Mouse (Mus musculus) MEL (cell line): ENCODE results near the gene Hes6. TPM values are rescaled to one million over a fixed set of nuclear protein-coding genes. Genes with fewer than 3 reads are reported as not detected.

ENCODE experiments used
- DNase-seq: peaks from one replicate; pipeline ENCODE4 v3.0.0; 2011; ENCODE audit warnings: low read depth, low spot score
- H3K27ac ChIP-seq: 2 replicates; pipeline ENCODE4 v1.5.1; 2012; ENCODE audit warnings: low read depth, mild to moderate bottlenecking, control low read depth, low read length, moderate library complexity; ENCODE audit not compliant: control insufficient read depth
- H3K27me3 ChIP-seq, 2 experiments: fragments of 150-350 bp in 1 of 2; sonication (generic) in 1 of 2; 2 replicates each; pipeline ENCODE4 v1.6.1; 2012; ENCODE audit warnings: low read length in 2 of 2, mild to moderate bottlenecking in 2 of 2, improper control_type of control experiment in 1 of 2, moderate library complexity in 1 of 2; ENCODE audit not compliant: insufficient read depth in 2 of 2, control insufficient read depth in 1 of 2
- H3K36me3 ChIP-seq, 2 experiments: 2 replicates each; pipeline ENCODE4 v1.6.1; 2012 to 2014; ENCODE audit warnings: low read length in 2 of 2, improper control_type of control experiment in 1 of 2, inconsistent platforms in 1 of 2, mild to moderate bottlenecking in 1 of 2; ENCODE audit not compliant: insufficient read depth in 2 of 2, control insufficient read depth in 1 of 2
- H3K4me1 ChIP-seq, 2 experiments: fragments of 150-350 bp in 1 of 2; sonication (generic) in 1 of 2; 2 replicates each; pipeline ENCODE4 v1.6.1; 2012; ENCODE audit warnings: low read length in 2 of 2, improper control_type of control experiment in 1 of 2, mild to moderate bottlenecking in 1 of 2; ENCODE audit not compliant: insufficient read depth in 2 of 2, control insufficient read depth in 1 of 2
- H3K4me3 ChIP-seq, 2 experiments: fragments of 150-350 bp in 1 of 2; sonication (generic) in 1 of 2; 2 replicates each; pipeline ENCODE4 v1.5.1; 2012; ENCODE audit warnings: low read depth in 2 of 2, low read length in 2 of 2, mild to moderate bottlenecking in 2 of 2, moderate library complexity in 2 of 2, control low read depth in 1 of 2, improper control_type of control experiment in 1 of 2; ENCODE audit not compliant: control insufficient read depth in 1 of 2, insufficient read depth in 1 of 2
- H3K79me2 ChIP-seq: 2 replicates; pipeline ENCODE4 v1.6.1; 2012; ENCODE audit warnings: mild to moderate bottlenecking, low read length, moderate library complexity; ENCODE audit not compliant: control insufficient read depth, poor library complexity, insufficient read depth
- H3K9ac ChIP-seq: 2 replicates; pipeline ENCODE4 v1.6.1; 2012; ENCODE audit warnings: low read depth, mild to moderate bottlenecking, control low read depth, low read length, moderate library complexity; ENCODE audit not compliant: control insufficient read depth, poor library complexity, severe bottlenecking
- H3K9me3 ChIP-seq: fragments of 150-350 bp; sonication (generic); replicated peaks from 2 replicates; pipeline ENCODE4 v1.6.1; 2012; ENCODE audit warnings: mild to moderate bottlenecking, low read length, improper control_type of control experiment, moderate library complexity; ENCODE audit not compliant: insufficient read depth
- BHLHE40 ChIP-seq: IDR thresholded peaks from 2 replicates; pipeline ENCODE4 v1.6.1; 2012; ENCODE audit warnings: low read depth, mild to moderate bottlenecking, inconsistent platforms, low read length, improper control_type of control experiment, borderline replicate concordance
- CHD1 ChIP-seq: IDR thresholded peaks from 2 replicates; pipeline ENCODE4 v1.6.1; 2012; ENCODE audit warnings: low read depth, mild to moderate bottlenecking, inconsistent platforms, low read length, improper control_type of control experiment
- CTCF ChIP-seq, 3 experiments: IDR thresholded peaks in 2 of 3; conservative IDR thresholded peaks in 1 of 3; 2 replicates each; pipeline ENCODE4 v1.5.1; 2011 to 2012; ENCODE audit warnings: low read length in 3 of 3, low read depth in 2 of 3, mild to moderate bottlenecking in 2 of 3, improper control_type of control experiment in 1 of 3, inconsistent platforms in 1 of 3, mixed read lengths in 1 of 3, moderate library complexity in 1 of 3; ENCODE audit not compliant: control insufficient read depth in 1 of 3, insufficient read depth in 1 of 3, poor library complexity in 1 of 3, severe bottlenecking in 1 of 3
- E2F4 ChIP-seq: IDR thresholded peaks from 2 replicates; pipeline ENCODE4 v1.6.1; 2011; ENCODE audit warnings: low read depth, low read length, improper control_type of control experiment, borderline replicate concordance
- ELF1 ChIP-seq: IDR thresholded peaks from 2 replicates; pipeline ENCODE4 v1.6.1; 2014; ENCODE audit warnings: low read depth, mild to moderate bottlenecking, inconsistent platforms, low read length, improper control_type of control experiment, moderate library complexity
- EP300 ChIP-seq, 2 experiments: IDR thresholded peaks; 2 replicates each; pipeline ENCODE4 v1.6.1; 2011; ENCODE audit warnings: improper control_type of control experiment in 2 of 2, low read length in 2 of 2, low read depth in 1 of 2, mild to moderate bottlenecking in 1 of 2
- ETS1 ChIP-seq: IDR thresholded peaks from 2 replicates; pipeline ENCODE4 v1.6.1; 2012; ENCODE audit warnings: low read depth, mild to moderate bottlenecking, inconsistent platforms, low read length, improper control_type of control experiment, moderate library complexity
- GABPA ChIP-seq: IDR thresholded peaks from 2 replicates; pipeline ENCODE4 v1.6.1; 2012; ENCODE audit warnings: low read depth, mild to moderate bottlenecking, inconsistent platforms, low read length, improper control_type of control experiment, moderate library complexity
- GATA1 ChIP-seq: IDR thresholded peaks from 2 replicates; pipeline ENCODE4 v1.6.1; 2011; ENCODE audit warnings: low read depth, low read length, improper control_type of control experiment
- MAFK ChIP-seq: IDR thresholded peaks from 2 replicates; pipeline ENCODE4 v1.6.1; 2011; ENCODE audit warnings: low read depth, mild to moderate bottlenecking, low read length, improper control_type of control experiment, borderline replicate concordance
- MAX ChIP-seq: IDR thresholded peaks from 2 replicates; pipeline ENCODE4 v1.6.1; 2011; ENCODE audit warnings: low read length, improper control_type of control experiment
- MAZ ChIP-seq: IDR thresholded peaks from 2 replicates; pipeline ENCODE4 v1.6.1; 2012; ENCODE audit warnings: low read depth, mild to moderate bottlenecking, inconsistent platforms, low read length, improper control_type of control experiment
- NELFE ChIP-seq: IDR thresholded peaks from 2 replicates; pipeline ENCODE4 v1.6.1; 2011; ENCODE audit warnings: low read depth, low read length, improper control_type of control experiment
- NRF1 ChIP-seq: IDR thresholded peaks from 2 replicates; pipeline ENCODE4 v1.6.1; 2014; ENCODE audit warnings: low read depth, mild to moderate bottlenecking, inconsistent platforms, low read length, improper control_type of control experiment, moderate library complexity; ENCODE audit not compliant: poor library complexity, insufficient read depth, severe bottlenecking
- POLR2AphosphoS2 ChIP-seq: IDR thresholded peaks from 2 replicates; pipeline ENCODE4 v1.6.1; 2011; ENCODE audit warnings: low read length, improper control_type of control experiment
- POLR2AphosphoS5 ChIP-seq: IDR thresholded peaks from 2 replicates; pipeline ENCODE4 v1.6.1; 2012; ENCODE audit warnings: low read depth, borderline replicate concordance, mild to moderate bottlenecking, inconsistent platforms, low read length, moderate library complexity, mixed read lengths
- RAD21 ChIP-seq: IDR thresholded peaks from 2 replicates; pipeline ENCODE4 v1.6.1; 2011; ENCODE audit warnings: mild to moderate bottlenecking, low read depth, low read length, improper control_type of control experiment
- RCOR1 ChIP-seq: IDR thresholded peaks from 2 replicates; pipeline ENCODE4 v1.6.1; 2012; ENCODE audit warnings: low read depth, mild to moderate bottlenecking, inconsistent platforms, low read length, improper control_type of control experiment
- TAL1 ChIP-seq: IDR thresholded peaks from 2 replicates; pipeline ENCODE4 v1.6.1; 2012; ENCODE audit warnings: mild to moderate bottlenecking, inconsistent platforms, low read length, moderate library complexity, mixed read lengths
- TBP ChIP-seq: IDR thresholded peaks from 2 replicates; pipeline ENCODE4 v1.8.0; 2011; ENCODE audit warnings: low read depth, low read length, improper control_type of control experiment
- USF2 ChIP-seq, 2 experiments: IDR thresholded peaks; 2 replicates each; pipeline ENCODE4 v1.6.1; 2011 to 2012; ENCODE audit warnings: improper control_type of control experiment in 2 of 2, low read length in 2 of 2, borderline replicate concordance in 1 of 2, inconsistent platforms in 1 of 2, low read depth in 1 of 2, mild to moderate bottlenecking in 1 of 2; ENCODE audit not compliant: insufficient read depth in 1 of 2
- ZC3H11A ChIP-seq: IDR thresholded peaks from 2 replicates; pipeline ENCODE4 v1.6.1; 2012; ENCODE audit warnings: low read depth, mild to moderate bottlenecking, inconsistent platforms, low read length, improper control_type of control experiment
- ZKSCAN1 ChIP-seq: IDR thresholded peaks from 2 replicates; pipeline ENCODE4 v1.6.1; 2012; ENCODE audit warnings: low read depth, mild to moderate bottlenecking, inconsistent platforms, low read length, improper control_type of control experiment, moderate library complexity
- ZNF384 ChIP-seq: IDR thresholded peaks from 2 replicates; pipeline ENCODE4 v1.6.1; 2012; ENCODE audit warnings: low read depth, mild to moderate bottlenecking, inconsistent platforms, low read length, improper control_type of control experiment
- polyA plus RNA-seq, 2 experiments: library from polyadenylated mRNA; stranded (reverse) in 1 of 2; unstranded in 1 of 2; fragments of >175 nt in 1 of 2; fragments of >200 nt in 1 of 2; gene quantifications; 2 replicates each; pipeline versions ENCODE4 v1.2.1 to v1.2.4; 2012; ENCODE audit warnings: low replicate concordance in 2 of 2, low read depth in 1 of 2; ENCODE audit not compliant: insufficient read length in 2 of 2, insufficient read depth in 1 of 2, missing spikeins in 1 of 2
- total RNA-seq: library from RNA; depleted of rRNA; stranded (reverse); fragments of 300-350 nt; gene quantifications from 2 replicates; pipeline ENCODE4 v1.2.3, GENCODE M21; 2012

Gene Hes6
- total and polyA plus RNA-seq, 3 experiments: 38.8 to 47.9 TPM; not detected in 1

GRCm38 (mm10) chr1:91457116-91457515 lies 43.3 kb upstream of the Hes6 start:
- Histone ChIP-seq H3K4me1 (peaks cover 3 to 36% of the 10 kb centered on the region in 2 experiments; a peak in 3 of 4 replicates), H3K36me3 (peaks cover 0 to 22% of the 10 kb centered on the region in 2 experiments; a peak in 2 of 4 replicates)
- TF ChIP-seq NRF1 (no peak), RCOR1 (no peak), CTCF (IDR thresholded peaks at IDR 0.05 in 2 of 3, conservative IDR thresholded peaks at IDR 0.05 in 1 of 3; ENCODE audit: control insufficient read depth in 1 of 3, insufficient read depth in 1 of 3, low read depth in 2 of 3, low read length in 3 of 3, poor library complexity in 1 of 3, severe bottlenecking in 1 of 3) (no peak), MAFK (no peak), RAD21 (no peak), CHD1 (no peak), ZC3H11A (no peak), POLR2AphosphoS5 (no peak), BHLHE40 (no peak)
- TF ChIP-seq, all 39 proteins: peak for 0

DNA sequence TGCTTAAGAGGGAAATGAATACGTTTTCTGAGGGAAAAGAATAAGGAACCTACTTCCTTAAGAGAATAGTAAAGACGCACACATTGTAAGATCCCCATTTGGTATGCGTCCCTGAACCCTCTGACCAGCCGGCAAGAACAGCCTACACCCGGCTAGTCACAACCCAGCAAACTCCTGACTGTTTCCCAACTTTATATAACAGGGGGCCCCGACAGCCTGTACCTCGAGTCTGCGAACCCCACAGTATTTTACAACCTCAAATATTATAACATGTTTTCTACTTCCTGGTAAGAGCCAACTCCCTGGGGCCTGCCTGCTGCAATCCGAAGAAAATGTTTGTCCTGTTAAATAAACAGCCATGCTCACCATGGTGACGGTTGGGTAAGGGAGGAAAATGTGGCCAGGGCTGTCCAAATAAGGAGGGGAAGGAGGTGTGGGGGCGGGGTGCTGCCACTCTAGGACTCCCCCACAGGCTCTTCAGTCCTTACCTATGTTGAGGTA lies 42.5 kb upstream of the Hes6 start:
- no peaks in the 10 kb centered on the region for H3K27me3 ChIP-seq
- H3K4me1 ChIP-seq: peaks cover 3 to 33% of the 10 kb centered on the region in 2 experiments; a peak in 3 of 4 replicates
- H3K79me2 ChIP-seq: peaks cover 6% of the 10 kb centered on the region
- H3K9ac ChIP-seq: no peak overlapping the region
- H3K9me3 ChIP-seq: no peaks in the 10 kb centered on the region
- no peak overlapping the region for H3K27ac ChIP-seq
- no peak for DNase-seq
- peaks cover 0 to 22% of the 10 kb centered on the region in 2 experiments; a peak in 2 of 4 replicates for H3K36me3 ChIP-seq
- no peak overlapping the region for H3K4me3 ChIP-seq
- TF ChIP-seq ETS1: no peak
- no peak for TF ChIP-seq EP300 (IDR thresholded peaks at IDR 0.05; ENCODE audit: low read depth in 1 of 2, low read length in 2 of 2)
- TF ChIP-seq ZC3H11A: no peak
- no peak for TF ChIP-seq E2F4

More at GRCm38 (mm10) chr1:91457116-91457515, 43.3 kb upstream of the Hes6 start:
- DNase-seq: no peak
- no peak overlapping the region for H3K9ac ChIP-seq
- no peaks in the 10 kb centered on the region for H3K27me3 ChIP-seq
- peaks cover 6% of the 10 kb centered on the region for H3K79me2 ChIP-seq
- no peak overlapping the region for H3K27ac ChIP-seq
- H3K9me3 ChIP-seq: no peaks in the 10 kb centered on the region
- H3K4me3 ChIP-seq: no peak overlapping the region

DNA sequence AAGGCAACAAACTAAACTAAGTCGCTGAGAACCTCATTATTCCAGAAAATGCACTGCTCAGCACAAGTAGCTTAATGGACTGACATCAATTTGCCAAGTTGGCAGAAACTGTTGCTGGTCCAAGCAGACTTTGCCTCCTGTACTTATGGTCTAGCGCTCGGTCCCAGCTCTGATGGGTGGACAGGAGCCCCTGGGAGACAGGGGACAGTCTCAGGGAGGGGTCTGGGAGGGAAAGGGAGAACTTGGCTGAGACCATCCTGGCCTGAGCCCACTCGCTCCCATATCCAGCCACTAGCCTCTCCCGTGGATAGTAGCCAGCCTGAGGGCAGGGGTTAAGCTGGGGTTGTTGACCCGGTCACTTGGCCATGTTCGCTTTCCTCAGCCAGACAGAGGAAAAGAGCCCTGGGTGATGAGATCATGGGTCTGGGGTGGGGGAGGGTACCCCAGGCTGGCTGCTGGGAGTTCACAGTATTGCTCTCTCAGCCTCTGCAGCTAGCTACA lies 41.9 kb upstream of the Hes6 start:
- H3K9me3 ChIP-seq: no peaks in the 10 kb centered on the region
- no peak overlapping the region for H3K27ac ChIP-seq
- DNase-seq: no peak
- peaks cover 6% of the 10 kb centered on the region for H3K79me2 ChIP-seq
- peaks cover 0 to 22% of the 10 kb centered on the region in 2 experiments; a peak in 2 of 4 replicates for H3K36me3 ChIP-seq
- no peaks in the 10 kb centered on the region for H3K27me3 ChIP-seq
- H3K4me1 ChIP-seq: peaks cover 3 to 33% of the 10 kb centered on the region in 2 experiments; a peak in 3 of 4 replicates
- TF ChIP-seq BHLHE40: no peak
- TF ChIP-seq ZKSCAN1: no peak
- no peak for TF ChIP-seq MAFK
- TF ChIP-seq GABPA: no peak
- no peak for TF ChIP-seq MAZ
- no peak for TF ChIP-seq POLR2AphosphoS2
- no peak for TF ChIP-seq MAX
- no peak for TF ChIP-seq TAL1
- TF ChIP-seq NELFE: no peak
- no peak for TF ChIP-seq RAD21
- no peak for TF ChIP-seq USF2 (IDR thresholded peaks at IDR 0.05; ENCODE audit: borderline replicate concordance in 1 of 2, insufficient read depth in 1 of 2, low read depth in 1 of 2, low read length in 2 of 2)
- no peak for TF ChIP-seq ZNF384
- TF ChIP-seq CHD1: no peak
- TF ChIP-seq ELF1: no peak
- TF ChIP-seq ETS1: no peak
- no peak for TF ChIP-seq GATA1
- TF ChIP-seq CTCF (IDR thresholded peaks at IDR 0.05 in 2 of 3, conservative IDR thresholded peaks at IDR 0.05 in 1 of 3; ENCODE audit: control insufficient read depth in 1 of 3, insufficient read depth in 1 of 3, low read depth in 2 of 3, low read length in 3 of 3, poor library complexity in 1 of 3, severe bottlenecking in 1 of 3): no peak
- no peak for TF ChIP-seq TBP
- no peak overlapping the region for H3K9ac ChIP-seq
- H3K4me3 ChIP-seq: no peak overlapping the region
